In genomic region chr7:16245958-16246357, GRCm38 (mm10) we compare ENCODE assay signal across 29 mouse cellular contexts. TPM values are rescaled to one million over a fixed set of nuclear protein-coding genes. Genes with fewer than 3 reads are reported as not detected.
DNase-seq lines count a peak whose midpoint lies in the region; ATAC-seq and TF ChIP-seq lines count a peak whose summit lies in the region.
"Had no signal": no experiment of that assay in that cellular context is flagged by ENCODE, and none has a peak within 500 bp of the region (broad histone marks: within the 10 kb centered on the region; RNA-seq: fewer than 3 reads in every experiment).

No protein-coding gene starts in this region.

- no peak for TF ChIP-seq EP300 in liver, embryonic 14.5 days (IDR thresholded peaks at IDR 0.05; ENCODE audit: low read depth)

- DNase-seq in liver, embryonic 14.5 days (ENCODE audit: low read depth in 3 of 3, low spot score in 3 of 3): no peak
- peak; percentile 23 for DNase-seq in lung, postnatal 10 days
- DNase-seq in lung, postnatal 14 days: no peak
- peak; percentile 55 for DNase-seq in lung, postnatal 36 days
- peak; percentile 36 for DNase-seq in splenic B cell, adult 2 months (ENCODE audit: low read depth, low spot score)
- no peak for DNase-seq in urinary bladder, adult 18-20 months (ENCODE audit: low spot score in 2 of 2)
- no peak for DNase-seq in B cell, adult 2 months
- DNase-seq: cerebellum, adult 2 months; cerebellum, postnatal 14 days; gastrocnemius, postnatal 25 days; heart, adult 18-20 months; heart, postnatal 36 days; kidney, adult 11 months; right cerebral cortex, adult 18-20 months; thymus, postnatal 4 days had no signal

- no peaks in the 10 kb centered on the region for H3K36me3 ChIP-seq in liver, embryonic 14.5 days (replicated peaks; ENCODE audit: control insufficient read depth, insufficient read depth, low read depth)
- H3K36me3 ChIP-seq in liver, embryonic 12.5 days: no peaks in the 10 kb centered on the region
- H3K36me3 ChIP-seq in splenic B cell, adult 2 months (ENCODE audit: control insufficient read depth, insufficient read depth, low read length, poor library complexity, severe bottlenecking): no peaks in the 10 kb centered on the region
- H3K36me3 ChIP-seq: hindbrain, embryonic 12.5 days; kidney, embryonic 15.5 days; limb, embryonic 12.5 days; midbrain, embryonic 10.5 days; neural tube, embryonic 12.5 days had no signal

- ATAC-seq in liver, embryonic 14.5 days (ENCODE audit: insufficient read depth): no peak
- ATAC-seq in liver, embryonic 12.5 days: no peak
- ATAC-seq: forebrain, embryonic 13.5 days; hindbrain, postnatal 0 days; midbrain, embryonic 16.5 days; Patski had no signal

- peaks cover 19 to 34% of the 10 kb centered on the region in 2 experiments for H3K4me1 ChIP-seq in liver, embryonic 14.5 days (replicated peaks; ENCODE audit: control insufficient read depth in 2 of 2, insufficient read depth in 2 of 2, low read length in 1 of 2)
- peaks cover 50% of the 10 kb centered on the region for H3K4me1 ChIP-seq in liver, embryonic 12.5 days
- H3K4me1 ChIP-seq: forebrain, embryonic 13.5 days; hindbrain, embryonic 12.5 days; limb, embryonic 12.5 days; midbrain, embryonic 10.5 days; neural tube, embryonic 12.5 days had no signal

- H3K4me2 ChIP-seq in liver, embryonic 14.5 days (ENCODE audit: low read depth): no peak overlapping the region
- H3K4me2 ChIP-seq in liver, embryonic 12.5 days: no peak overlapping the region
- H3K4me2 ChIP-seq: forebrain, embryonic 13.5 days; heart, embryonic 11.5 days; hindbrain, embryonic 12.5 days; kidney, embryonic 15.5 days; limb, embryonic 12.5 days; liver, embryonic 11.5 days; neural tube, embryonic 12.5 days had no signal

- no peaks in the 10 kb centered on the region for H3K9me3 ChIP-seq in liver, embryonic 14.5 days (ENCODE audit: control insufficient read depth, low read length)
- H3K9me3 ChIP-seq in liver, embryonic 12.5 days (replicated peaks): no peaks in the 10 kb centered on the region
- H3K9me3 ChIP-seq: forebrain, embryonic 13.5 days; hindbrain, embryonic 12.5 days; kidney, embryonic 15.5 days; limb, embryonic 12.5 days; midbrain, embryonic 10.5 days; neural tube, embryonic 12.5 days had no signal

- H3K27me3 ChIP-seq in liver, embryonic 14.5 days (ENCODE audit: control insufficient read depth, insufficient read depth, low read length): no peaks in the 10 kb centered on the region
- H3K27me3 ChIP-seq in liver, embryonic 12.5 days (replicated peaks): no peaks in the 10 kb centered on the region; the same call in 1 of the 2 replicates
- H3K27me3 ChIP-seq in splenic B cell, adult 2 months (ENCODE audit: control insufficient read depth, insufficient read depth, low read length, poor library complexity, severe bottlenecking): no peaks in the 10 kb centered on the region
- H3K27me3 ChIP-seq: forebrain, embryonic 13.5 days; hindbrain, embryonic 12.5 days; kidney, embryonic 15.5 days; limb, embryonic 12.5 days; neural tube, embryonic 12.5 days; Patski had no signal

- no peak overlapping the region for H3K27ac ChIP-seq in liver, embryonic 14.5 days
- no peak overlapping the region for H3K27ac ChIP-seq in liver, embryonic 12.5 days
- H3K27ac ChIP-seq: forebrain, embryonic 13.5 days; hindbrain, embryonic 12.5 days; hindbrain, postnatal 0 days; kidney, embryonic 15.5 days; limb, embryonic 12.5 days; midbrain, embryonic 10.5 days; neural tube, embryonic 12.5 days had no signal

- H3K4me3 ChIP-seq in liver, embryonic 14.5 days (ENCODE audit: insufficient read depth in 1 of 2, low read depth in 2 of 2, low read length in 2 of 2): no peak overlapping the region
- no peak overlapping the region for H3K4me3 ChIP-seq in liver, embryonic 12.5 days
- H3K4me3 ChIP-seq: forebrain, embryonic 13.5 days; hindbrain, embryonic 12.5 days; kidney, embryonic 15.5 days; limb, embryonic 12.5 days; midbrain, embryonic 10.5 days; neural tube, embryonic 12.5 days had no signal

- TF ChIP-seq CTCF in liver, embryonic 14.5 days (IDR thresholded peaks at IDR 0.05; ENCODE audit: low read depth): 0 out of 2 replicates have a peak, but pooled peaks have one; percentile 5

- WGBS in liver, embryonic 14.5 days (ENCODE audit: insufficient replicate concordance): 10% methylated on average over 2 of the region's 4 CpGs
- 29% methylated on average over 1 of the region's 4 CpGs for WGBS in liver, embryonic 12.5 days (ENCODE audit: insufficient replicate concordance)

- H3K9ac ChIP-seq in liver, embryonic 14.5 days (replicated peaks): no peak overlapping the region
- H3K9ac ChIP-seq in liver, embryonic 12.5 days: no peak overlapping the region
- H3K9ac ChIP-seq: forebrain, embryonic 13.5 days; hindbrain, embryonic 12.5 days; kidney, embryonic 15.5 days; limb, embryonic 12.5 days; neural tube, embryonic 12.5 days had no signal

RNA-seq across cellular contexts. Expression of gene C5ar2, which starts 2.0 kb away (rescaled TPM):
- 0.47 and 0.56 TPM in 2 replicates for polyA plus RNA-seq in liver, embryonic 14.5 days (2012; rRNA removed)
- 0.30 and 0.33 TPM in 2 replicates for polyA plus RNA-seq in liver, embryonic 14.5 days (2014; fragmentation: Nextera tagmentation; extraction: Ambion mirVana)
- 1.6 and 1.7 TPM in 2 replicates for polyA plus RNA-seq in liver, embryonic 12.5 days (2016; fragmentation: Nextera tagmentation; extraction: Ambion mirVana)
- polyA plus RNA-seq: C2C12; embryonic facial prominence, embryonic 11.5 days; hindbrain, embryonic 12.5 days; limb, embryonic 12.5 days; Patski had no signal

RNA-seq across cellular contexts. Expression of gene C5ar1, which starts 13.4 kb away (rescaled TPM):
- 0.95 and 1.1 TPM in 2 replicates for polyA plus RNA-seq in liver, embryonic 14.5 days (2012; rRNA removed)
- polyA plus RNA-seq in liver, embryonic 14.5 days (2014; fragmentation: Nextera tagmentation; extraction: Ambion mirVana): 1.1 and 1.9 TPM in 2 replicates
- 1.7 and 2.1 TPM in 2 replicates for polyA plus RNA-seq in liver, embryonic 12.5 days (2016; fragmentation: Nextera tagmentation; extraction: Ambion mirVana)
- polyA plus RNA-seq: Patski had no signal

RNA-seq across cellular contexts. Expression of gene Dhx34, which starts 24.1 kb away (rescaled TPM):
- 5.0 and 5.3 TPM in 2 replicates for polyA plus RNA-seq in liver, embryonic 14.5 days (2012; rRNA removed)
- polyA plus RNA-seq in liver, embryonic 14.5 days (2014; fragmentation: Nextera tagmentation; extraction: Ambion mirVana): 3.6 and 3.7 TPM in 2 replicates
- 9.5 and 9.6 TPM in 2 replicates for polyA plus RNA-seq in liver, embryonic 12.5 days (2016; fragmentation: Nextera tagmentation; extraction: Ambion mirVana)

RNA-seq across cellular contexts. Expression of gene Inafm1, which starts 27.5 kb away (rescaled TPM):
- polyA plus RNA-seq in liver, embryonic 14.5 days (2012; rRNA removed): 7.9 and 8.3 TPM in 2 replicates
- 3.5 and 4.0 TPM in 2 replicates for polyA plus RNA-seq in liver, embryonic 14.5 days (2014; fragmentation: Nextera tagmentation; extraction: Ambion mirVana)
- polyA plus RNA-seq in liver, embryonic 12.5 days (2016; fragmentation: Nextera tagmentation; extraction: Ambion mirVana): 8.6 and 8.8 TPM in 2 replicates

RNA-seq across cellular contexts. Expression of gene Ccdc9, which starts 40.6 kb away (rescaled TPM):
- 15.9 and 24.7 TPM in 2 replicates for polyA plus RNA-seq in liver, embryonic 14.5 days (2012; rRNA removed)
- polyA plus RNA-seq in liver, embryonic 14.5 days (2014; fragmentation: Nextera tagmentation; extraction: Ambion mirVana): 4.2 and 7.6 TPM in 2 replicates
- polyA plus RNA-seq in liver, embryonic 12.5 days (2016; fragmentation: Nextera tagmentation; extraction: Ambion mirVana): 29.7 and 30.0 TPM in 2 replicates

Comparison
In these comparisons a context has a peak if more than half of its experiments do, and no peak if none do; other contexts are left out.
1. DNase-seq: peak in lung, postnatal 10 days (single experiment), lung, postnatal 36 days (single experiment) and splenic B cell, adult 2 months (single experiment); none in liver, embryonic 14.5 days (0 of 3), lung, postnatal 14 days (single experiment), urinary bladder, adult 18-20 months (0 of 2) and B cell, adult 2 months (0 of 2).